In the genomic region with DNA sequence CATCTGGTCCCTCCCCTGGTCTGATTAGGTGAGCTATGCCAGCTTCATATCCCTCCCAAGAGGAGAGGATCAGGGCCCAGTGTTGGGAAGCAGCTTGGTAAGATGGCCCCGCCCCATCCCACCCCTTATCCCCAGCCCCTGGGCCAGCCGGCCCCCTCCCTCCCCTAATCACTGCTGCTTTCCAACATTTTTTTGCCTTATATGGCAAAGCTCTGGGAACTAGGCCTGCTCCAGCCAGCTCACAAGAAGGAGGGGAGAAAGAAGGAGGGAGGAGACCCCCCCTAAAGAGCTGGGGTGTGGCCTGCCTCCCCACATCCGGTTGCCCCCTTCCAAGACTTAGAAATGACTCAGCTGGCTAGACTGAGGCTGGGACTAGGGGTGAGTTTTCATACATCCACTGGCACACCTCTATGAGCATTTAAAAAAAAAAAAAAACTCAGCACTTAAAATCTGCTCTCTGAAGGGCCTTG, we compare ENCODE assay signal across 8 mouse cellular contexts. TPM values are rescaled to one million over a fixed set of nuclear protein-coding genes. Genes with fewer than 3 reads are reported as not detected.
DNase-seq lines count a peak whose midpoint lies in the region; ATAC-seq lines count a peak whose summit lies in the region.

No protein-coding gene starts in this region.

- H3K9ac ChIP-seq in hindbrain, embryonic 16.5 days (ENCODE audit: low read depth, low read length): peak overlapping the region; percentile 74; the same call in 1 of the 2 replicates
- peak overlapping the region; percentile 67 for H3K9ac ChIP-seq in liver, embryonic 12.5 days

- 38% methylated on average over 3 of the region's 3 CpGs for WGBS in hindbrain, embryonic 16.5 days
- 22% methylated on average over 1 of the region's 3 CpGs for WGBS in liver, embryonic 12.5 days (ENCODE audit: insufficient replicate concordance)

- H3K36me3 ChIP-seq in hindbrain, embryonic 16.5 days (ENCODE audit: control insufficient read depth, insufficient read depth, low read length): peaks cover 16% of the 10 kb centered on the region
- H3K36me3 ChIP-seq in liver, embryonic 12.5 days: peaks cover 35% of the 10 kb centered on the region

- peak overlapping the region; percentile 49 for H3K4me2 ChIP-seq in hindbrain, embryonic 16.5 days (ENCODE audit: low read length)
- H3K4me2 ChIP-seq in liver, embryonic 12.5 days: peak overlapping the region; percentile 85

- no peaks in the 10 kb centered on the region for H3K27me3 ChIP-seq in hindbrain, embryonic 16.5 days (replicated peaks; ENCODE audit: control insufficient read depth, insufficient read depth, low read length)
- peaks cover 7% of the 10 kb centered on the region; the same call in 1 of the 2 replicates for H3K27me3 ChIP-seq in liver, embryonic 12.5 days (replicated peaks)

- peak; percentile 10 to 27 for DNase-seq in layer of hippocampus, postnatal 10 days (ENCODE audit: low spot score in 2 of 2)
- no peak for DNase-seq in layer of hippocampus, postnatal 25 days (ENCODE audit: extremely low spot score in 1 of 2, low spot score in 1 of 2)
- DNase-seq in adrenal gland, postnatal 36 days: peak; percentile 30 to 44
- DNase-seq in gastrocnemius, adult 18-20 months (ENCODE audit: low spot score): peak; percentile 58
- DNase-seq in naive thymus-derived CD4-positive, alpha-beta T cell, adult 2 months (ENCODE audit: low read depth): peak; percentile 48

- H3K4me3 ChIP-seq in hindbrain, embryonic 16.5 days (ENCODE audit: low read length): peak overlapping the region; percentile 58
- peak overlapping the region; percentile 61 for H3K4me3 ChIP-seq in liver, embryonic 12.5 days

- ATAC-seq in hindbrain, embryonic 16.5 days: peak; percentile 50
- no peak for ATAC-seq in liver, embryonic 12.5 days
- no peak for ATAC-seq in activated CD4-positive, CD25-positive, alpha-beta regulatory T cell, adult 4 months

- H3K27ac ChIP-seq in hindbrain, embryonic 16.5 days (ENCODE audit: low read depth, low read length): peak overlapping the region; percentile 40; the same call in 1 of the 2 replicates
- peak overlapping the region; percentile 75; the same call in 1 of the 2 replicates for H3K27ac ChIP-seq in liver, embryonic 12.5 days

- H3K9me3 ChIP-seq in hindbrain, embryonic 16.5 days (ENCODE audit: control insufficient read depth, low read length): no peaks in the 10 kb centered on the region
- H3K9me3 ChIP-seq in liver, embryonic 12.5 days (replicated peaks): no peaks in the 10 kb centered on the region

- H3K4me1 ChIP-seq in hindbrain, embryonic 16.5 days (ENCODE audit: control insufficient read depth, insufficient read depth, low read depth, low read length): peaks cover 11% of the 10 kb centered on the region
- H3K4me1 ChIP-seq in liver, embryonic 12.5 days: peaks cover 43% of the 10 kb centered on the region

RNA-seq across cellular contexts. Expression of a gene that starts 5.0 kb away (rescaled TPM):
- total RNA-seq in layer of hippocampus, postnatal 10 days (2021): 100 to 1,000 TPM; 210 to 252 TPM
- 100 to 1,000 TPM in 1 of 2 experiments, 10 to 100 TPM in 1; 82.6 to 124 TPM for total RNA-seq in layer of hippocampus, postnatal 25 days (2021)
- 100 to 1,000 TPM; 129 to 211 TPM for total RNA-seq in adrenal gland, postnatal 36 days (2021)
- 10 to 100 TPM; 30.5 to 50.1 TPM for total RNA-seq in gastrocnemius, adult 18-20 months (2021)
- 77.4 and 103 TPM in 2 replicates for polyA plus RNA-seq in hindbrain, embryonic 16.5 days (2015; fragmentation: Nextera tagmentation; extraction: Ambion mirVana)
- polyA plus RNA-seq in liver, embryonic 12.5 days (2016; fragmentation: Nextera tagmentation; extraction: Ambion mirVana): 79.2 and 80.1 TPM in 2 replicates
- 100 to 1,000 TPM; 202 to 298 TPM for polyA plus RNA-seq in activated CD4-positive, CD25-positive, alpha-beta regulatory T cell, adult 4 months (2017; shearing (Covaris generic))

RNA-seq across cellular contexts. Expression of a gene that starts 9.8 kb away (rescaled TPM):
- total RNA-seq in layer of hippocampus, postnatal 10 days (2021): 10 to 100 TPM; 36.0 to 44.7 TPM
- 10 to 100 TPM; 35.1 to 36.5 TPM for total RNA-seq in layer of hippocampus, postnatal 25 days (2021)
- total RNA-seq in adrenal gland, postnatal 36 days (2021): 100 to 1,000 TPM in 1 of 2 experiments, 10 to 100 TPM in 1; 53.0 to 121 TPM
- 10 to 100 TPM; 25.0 to 32.4 TPM for total RNA-seq in gastrocnemius, adult 18-20 months (2021)
- 13.1 and 14.8 TPM in 2 replicates for polyA plus RNA-seq in hindbrain, embryonic 16.5 days (2015; fragmentation: Nextera tagmentation; extraction: Ambion mirVana)
- polyA plus RNA-seq in liver, embryonic 12.5 days (2016; fragmentation: Nextera tagmentation; extraction: Ambion mirVana): 10.1 and 11.6 TPM in 2 replicates
- polyA plus RNA-seq in activated CD4-positive, CD25-positive, alpha-beta regulatory T cell, adult 4 months (2017; shearing (Covaris generic)): 10 to 100 TPM; 47.0 to 48.0 TPM

RNA-seq across cellular contexts. Expression of a gene that starts 26.0 kb away (rescaled TPM):
- total RNA-seq in layer of hippocampus, postnatal 10 days (2021): 100 to 1,000 TPM; 203 to 222 TPM
- total RNA-seq in layer of hippocampus, postnatal 25 days (2021): 100 to 1,000 TPM; 171 TPM
- 100 to 1,000 TPM; 409 to 419 TPM for total RNA-seq in adrenal gland, postnatal 36 days (2021)
- total RNA-seq in gastrocnemius, adult 18-20 months (2021): 100 to 1,000 TPM; 172 to 189 TPM
- 342 and 444 TPM in 2 replicates for polyA plus RNA-seq in hindbrain, embryonic 16.5 days (2015; fragmentation: Nextera tagmentation; extraction: Ambion mirVana)
- polyA plus RNA-seq in liver, embryonic 12.5 days (2016; fragmentation: Nextera tagmentation; extraction: Ambion mirVana): 624 and 688 TPM in 2 replicates
- 1,000 to 10,000 TPM in 1 of 2 experiments, 100 to 1,000 TPM in 1; 640 to 1,689 TPM for polyA plus RNA-seq in activated CD4-positive, CD25-positive, alpha-beta regulatory T cell, adult 4 months (2017; shearing (Covaris generic))

RNA-seq across cellular contexts. Expression of a gene that starts 37.1 kb away (rescaled TPM):
- 10 to 100 TPM; 54.6 to 54.7 TPM for total RNA-seq in layer of hippocampus, postnatal 10 days (2021)
- total RNA-seq in layer of hippocampus, postnatal 25 days (2021): 10 to 100 TPM; 48.8 to 64.9 TPM
- 10 to 100 TPM; 64.7 to 87.2 TPM for total RNA-seq in adrenal gland, postnatal 36 days (2021)
- 10 to 100 TPM; 40.2 to 47.4 TPM for total RNA-seq in gastrocnemius, adult 18-20 months (2021)
- polyA plus RNA-seq in hindbrain, embryonic 16.5 days (2015; fragmentation: Nextera tagmentation; extraction: Ambion mirVana): 78.4 and 79.0 TPM in 2 replicates
- 33.4 and 36.5 TPM in 2 replicates for polyA plus RNA-seq in liver, embryonic 12.5 days (2016; fragmentation: Nextera tagmentation; extraction: Ambion mirVana)
- polyA plus RNA-seq in activated CD4-positive, CD25-positive, alpha-beta regulatory T cell, adult 4 months (2017; shearing (Covaris generic)): 10 to 100 TPM; 42.1 to 51.3 TPM

RNA-seq across cellular contexts. Expression of a gene that starts 37.5 kb away (rescaled TPM):
- total RNA-seq in layer of hippocampus, postnatal 10 days (2021): 1 to 10 TPM; 2.8 to 3.5 TPM
- total RNA-seq in layer of hippocampus, postnatal 25 days (2021): 1 to 10 TPM; 1.8 to 2.6 TPM
- total RNA-seq in adrenal gland, postnatal 36 days (2021): 10 to 100 TPM in 1 of 2 experiments, 1 to 10 TPM in 1; 9.4 to 16.3 TPM
- 100 to 1,000 TPM; 114 to 124 TPM for total RNA-seq in gastrocnemius, adult 18-20 months (2021)
- 4.4 and 4.7 TPM in 2 replicates for polyA plus RNA-seq in hindbrain, embryonic 16.5 days (2015; fragmentation: Nextera tagmentation; extraction: Ambion mirVana)
- 19.8 and 21.6 TPM in 2 replicates for polyA plus RNA-seq in liver, embryonic 12.5 days (2016; fragmentation: Nextera tagmentation; extraction: Ambion mirVana)
- 10 to 100 TPM; 16.6 to 18.5 TPM for polyA plus RNA-seq in activated CD4-positive, CD25-positive, alpha-beta regulatory T cell, adult 4 months (2017; shearing (Covaris generic))

Comparison
In these comparisons a context has a peak if more than half of its experiments do, and no peak if none do; other contexts are left out.
1. DNase-seq: peak in layer of hippocampus, postnatal 10 days (2 of 2), adrenal gland, postnatal 36 days (2 of 2), gastrocnemius, adult 18-20 months (single experiment) and naive thymus-derived CD4-positive, alpha-beta T cell, adult 2 months (single experiment); none in layer of hippocampus, postnatal 25 days (0 of 2).